Mouse (Mus musculus): ENCODE measurements around the gene Ankrd17. TPM values are rescaled to one million over a fixed set of nuclear protein-coding genes. Genes with fewer than 3 reads are reported as not detected.
A peak's percentile ranks its signal among the peaks of the same experiment; 100 is the strongest.

The Ankrd17 gene
- total RNA-seq, 2 experiments from 2014 or later, result 113 to 129 TPM

DNA sequence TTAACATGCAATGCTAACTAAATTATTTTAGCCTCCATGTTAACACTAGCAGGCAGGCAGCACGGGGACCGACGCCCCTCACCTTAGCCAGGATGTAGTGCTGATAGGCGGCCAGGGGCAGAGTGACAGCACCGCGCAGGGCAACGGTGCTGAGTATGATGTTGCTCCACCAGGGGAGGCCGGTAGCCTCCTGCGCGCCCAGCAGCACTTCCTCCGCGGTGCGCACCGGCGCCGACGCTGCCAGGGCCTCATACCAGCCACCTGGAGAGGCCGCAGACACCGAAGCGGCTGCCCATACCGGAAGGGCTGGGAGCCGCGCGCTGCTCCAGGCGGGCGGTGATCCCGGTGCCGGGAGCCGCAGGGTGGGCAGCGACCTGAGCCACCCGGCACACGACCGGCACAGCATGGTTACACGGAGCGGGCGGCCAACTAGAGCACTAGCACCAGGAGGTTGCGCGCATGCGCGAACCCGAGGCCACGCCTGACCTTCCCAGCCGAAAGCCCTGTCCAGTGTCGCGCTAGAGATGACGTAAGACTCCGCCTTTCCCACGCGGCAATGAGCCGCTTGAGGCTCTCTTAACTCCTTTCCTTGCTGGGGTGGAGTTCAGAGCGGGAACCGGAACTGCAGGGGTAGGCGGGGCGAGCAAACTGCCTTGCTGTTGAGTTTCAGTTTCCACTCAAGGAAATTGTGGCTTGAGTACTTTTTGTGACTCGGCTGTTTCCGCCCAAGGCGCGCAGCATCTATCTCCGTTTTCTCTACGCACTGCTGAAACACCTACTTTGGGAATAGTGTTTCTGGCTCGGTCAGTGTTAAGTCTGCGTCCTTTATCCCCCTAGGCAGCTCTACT is 142.6 kb downstream of the Ankrd17 start, which contains the start of gene Cox18:
Cox18 (minus strand) TSS at position 468 of the 848 bp plus-strand sequence.
- DNase-seq (ENCODE audit: low spot score in 2 of 2), result peak; percentile 96 to 98

GRCm38 (mm10) chr5:90222937-90223336 is 143.4 kb downstream of the Ankrd17 start:
- no peak for DNase-seq (ENCODE audit: low spot score in 2 of 2)

DNA sequence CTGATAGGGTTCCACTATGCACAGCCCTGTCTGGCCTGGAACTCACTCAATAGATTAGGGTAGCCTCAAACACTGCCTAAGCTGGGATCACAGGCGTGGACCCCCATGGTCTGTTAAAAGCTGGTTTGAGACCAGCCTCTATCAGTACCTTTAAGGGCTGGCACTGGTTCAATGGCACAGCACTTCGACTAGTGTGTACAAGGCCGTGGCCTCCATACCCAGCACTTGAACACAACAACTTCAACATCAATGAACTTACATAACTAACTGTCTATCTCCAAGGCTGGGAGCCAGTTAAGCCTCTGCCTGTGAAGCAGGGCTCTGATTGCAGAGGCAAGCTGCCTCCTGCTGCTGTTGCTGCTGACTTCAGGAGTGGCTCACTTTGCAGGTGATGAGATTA is 148.6 kb downstream of the Ankrd17 start:
- DNase-seq (ENCODE audit: low spot score in 2 of 2), result peak in 1 of 2 experiments; percentile 29

GRCm38 (mm10) chr5:90217226-90217625 is 149.2 kb downstream of the Ankrd17 start:
- DNase-seq (ENCODE audit: low spot score in 2 of 2), result no peak

- no peak for DNase-seq (ENCODE audit: low spot score in 2 of 2)
Observed at GRCm38 (mm10) chr5:90213356-90213755, 153.0 kb downstream of the Ankrd17 start.

GRCm38 (mm10) chr5:90203168-90203567 is 163.2 kb downstream of the Ankrd17 start:
- DNase-seq (ENCODE audit: low spot score in 2 of 2), result no peak

- no peak for DNase-seq (ENCODE audit: low spot score in 2 of 2)
Observed at GRCm38 (mm10) chr5:90202447-90203117, 163.8 kb downstream of the Ankrd17 start.

DNA sequence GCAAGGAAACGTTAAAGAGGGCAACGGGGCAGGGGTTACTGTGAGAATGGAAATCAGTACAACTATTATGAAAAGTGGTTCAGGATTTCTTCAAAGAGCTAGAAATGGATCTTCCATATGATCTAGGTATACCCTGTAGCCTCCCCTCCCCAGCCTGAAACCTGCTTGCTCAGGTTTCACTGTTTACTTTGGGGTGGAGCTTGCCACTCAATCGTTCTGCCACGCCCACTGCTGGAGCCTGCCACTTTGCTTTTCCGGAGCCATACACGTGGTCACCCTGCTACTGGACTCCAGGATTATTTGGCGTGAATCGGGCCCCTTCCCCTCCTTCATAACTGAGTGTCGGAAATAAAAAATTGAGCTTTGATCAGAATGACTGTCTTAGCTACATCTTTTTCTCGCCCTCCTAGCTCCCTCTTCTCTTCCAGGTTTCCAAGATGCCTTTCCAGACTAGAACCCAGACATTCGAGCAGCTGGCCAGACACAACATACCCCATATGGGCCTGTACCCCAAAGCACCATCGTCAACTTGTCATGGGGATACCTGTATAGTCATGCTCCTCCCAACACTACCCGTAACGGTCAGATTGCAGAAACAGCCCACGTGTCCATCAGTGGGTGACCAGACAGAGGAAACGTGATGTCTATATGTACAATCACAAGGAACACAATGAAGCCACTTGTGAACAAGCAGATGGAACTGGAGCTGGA is 166.3 kb downstream of the Ankrd17 start:
- DNase-seq (ENCODE audit: low spot score in 2 of 2), result no peak

DNA sequence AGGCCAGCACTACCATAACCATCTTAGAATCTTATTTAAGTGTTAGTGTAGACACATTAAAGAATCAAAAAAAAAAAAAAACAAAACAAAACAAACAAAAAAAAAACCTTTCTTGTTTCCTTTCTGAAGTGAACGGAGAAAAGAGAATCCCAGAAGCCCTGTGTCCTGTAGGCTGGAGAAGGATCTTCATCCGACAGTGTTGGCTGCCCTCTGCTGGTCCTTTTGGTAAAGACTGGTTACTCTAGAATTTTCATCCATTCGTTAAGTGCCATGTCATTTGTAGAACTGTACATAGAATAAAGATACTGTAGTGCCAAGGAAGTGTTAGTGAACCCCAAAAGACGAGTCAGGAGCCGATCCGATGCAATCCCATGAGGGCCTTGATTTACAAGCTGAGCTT is 171.5 kb downstream of the Ankrd17 start:
- DNase-seq (ENCODE audit: low spot score in 2 of 2), result no peak

- DNase-seq (ENCODE audit: low spot score in 2 of 2), result no peak
Observed at GRCm38 (mm10) chr5:90182782-90183181, 183.6 kb downstream of the Ankrd17 start.

- no peak for DNase-seq (ENCODE audit: low spot score in 2 of 2)
Observed at GRCm38 (mm10) chr5:90179094-90179493, 187.3 kb downstream of the Ankrd17 start.

GRCm38 (mm10) chr5:90178116-90178515 is 188.3 kb downstream of the Ankrd17 start:
- DNase-seq (ENCODE audit: low spot score in 2 of 2), result no peak

Other genes with a start within 250 kb of the Ankrd17 start
- gene Cox18, start 142.6 kb downstream of the Ankrd17 start, total RNA-seq (2021), result 10 to 100 TPM; 42.8 to 47.2 TPM
- 1 to 10 TPM; 4.5 to 4.8 TPM for gene Gm9958, start 627 bp upstream of the Ankrd17 start, total RNA-seq (2021)
- gene Alb, start 94.3 kb upstream of the Ankrd17 start, total RNA-seq (2021), result 1,000 to 10,000 TPM in 1 of 2 experiments, 100 to 1,000 TPM in 1; 169 to 6,544 TPM
- 1,000 to 10,000 TPM in 1 of 2 experiments, 10 to 100 TPM in 1; 60.5 to 1,664 TPM for gene Afp, start 124.2 kb upstream of the Ankrd17 start, total RNA-seq (2021)
- 10 to 100 TPM in 1 of 2 experiments, 1 to 10 TPM in 1; 6.8 to 47.3 TPM for gene Afm, start 152.4 kb upstream of the Ankrd17 start, total RNA-seq (2021)
- gene 5830473C10Rik, start 194.5 kb upstream of the Ankrd17 start, total RNA-seq (2021), result 1 to 10 TPM in 1 of 2 experiments, under 1 TPM in 1; 0.28 to 6.0 TPM

All from adrenal gland, postnatal 4 days (tissue).